Mouse (Mus musculus) lung, postnatal 0 days (tissue): ENCODE results near the gene Slc24a3.

Source experiments
- CTCF ChIP-seq: IDR thresholded peaks from 2 replicates; pipeline ENCODE4 v1.5.1; 2016; ENCODE audit warnings: antibody characterized with exemption, mild to moderate bottlenecking
- EP300 ChIP-seq: IDR thresholded peaks from 2 replicates; pipeline ENCODE4 v1.6.1; 2016; ENCODE audit warnings: antibody characterized with exemption, mild to moderate bottlenecking, control low read depth

DNA sequence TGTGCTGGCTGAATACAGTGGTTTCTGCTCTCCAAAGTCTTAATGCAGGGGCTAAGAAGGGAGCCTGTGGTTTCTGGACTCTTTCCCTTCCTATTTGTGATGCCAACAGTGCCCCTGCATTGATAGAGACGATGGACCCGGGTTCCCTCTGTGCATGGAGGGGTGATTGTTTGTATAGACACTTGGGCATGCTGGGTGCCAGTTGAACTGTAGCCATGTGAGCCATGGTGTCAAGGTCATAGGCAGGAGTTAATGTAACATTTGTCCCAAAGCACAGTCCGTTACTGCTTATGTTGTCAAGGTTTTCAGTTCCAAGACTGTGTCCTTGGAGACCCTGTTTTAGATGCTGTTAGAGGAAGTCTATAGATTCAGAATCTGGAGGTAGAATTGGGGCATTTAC, 80.6 kb downstream of the Slc24a3 start:
- no peak for TF ChIP-seq CTCF
- TF ChIP-seq EP300: no peak
